Mouse (Mus musculus) kidney, postnatal 10 days (tissue): ENCODE results near the gene Cd177.
A peak's percentile ranks its signal among the peaks of the same experiment; 100 is the strongest.
"Not testable (repeated sequence)": the region's sequence is repeated elsewhere in the genome, so short reads cannot be mapped to it uniquely, and the experiment has no call there.

Experiments
- DNase-seq: peaks from one replicate; pipeline ENCODE4 v3.0.0; 2021; ENCODE audit warnings: mixed read lengths

The Cd177 gene

GRCm38 (mm10) chr7:24760211-24760610, at the start of gene Cd177:
Cd177 (minus strand) TSS chr7:24760311.
- no peak for DNase-seq

- DNase-seq, result no peak
These were observed 48.9 kb upstream of the Cd177 start for GRCm38 (mm10) chr7:24809041-24809440.

GRCm38 (mm10) chr7:24804826-24805225, 44.7 kb upstream of the Cd177 start:
- no peak for DNase-seq

- no peak for DNase-seq
These were observed 42.1 kb upstream of the Cd177 start for GRCm38 (mm10) chr7:24802149-24802767.

GRCm38 (mm10) chr7:24797918-24798317, 37.8 kb upstream of the Cd177 start:
- DNase-seq, result no peak

GRCm38 (mm10) chr7:24776918-24777317, 16.8 kb upstream of the Cd177 start, which contains the start of gene Ceacam10:
Ceacam10 (plus strand) TSS chr7:24777206.
- DNase-seq, result not testable (repeated sequence)

GRCm38 (mm10) chr7:24776145-24776544, 16.0 kb upstream of the Cd177 start:
- no peak for DNase-seq

- DNase-seq, result no peak
These were observed 13.9 kb upstream of the Cd177 start for GRCm38 (mm10) chr7:24773942-24774535.

GRCm38 (mm10) chr7:24771361-24771760, 11.2 kb upstream of the Cd177 start:
- DNase-seq, result no peak

GRCm38 (mm10) chr7:24762574-24762973, 2.5 kb upstream of the Cd177 start:
- DNase-seq, result no peak

- DNase-seq, result no peak
These were observed 1.1 kb upstream of the Cd177 start for GRCm38 (mm10) chr7:24761161-24761560.

GRCm38 (mm10) chr7:24758520-24758919, 1.6 kb downstream of the Cd177 start:
- no peak for DNase-seq

GRCm38 (mm10) chr7:24753476-24753875, 6.6 kb downstream of the Cd177 start:
- no peak for DNase-seq

GRCm38 (mm10) chr7:24751610-24752009, 8.5 kb downstream of the Cd177 start:
- no peak for DNase-seq

- peak; percentile 10 for DNase-seq
These were observed 9.4 kb downstream of the Cd177 start for GRCm38 (mm10) chr7:24750695-24751094.

- peak; percentile 62 for DNase-seq
These were observed 24.0 kb downstream of the Cd177 start for GRCm38 (mm10) chr7:24735970-24736670.

- DNase-seq, result not testable (repeated sequence)
These were observed 33.3 kb downstream of the Cd177 start, which contains the start of gene Gm4763 for GRCm38 (mm10) chr7:24726808-24727207. Gm4763 (minus strand) TSS chr7:24726908.

- no peak for DNase-seq
These were observed 45.1 kb downstream of the Cd177 start for GRCm38 (mm10) chr7:24715039-24715438.

- no peak for DNase-seq
These were observed 51.2 kb downstream of the Cd177 start, which contains the start of gene BC049730 for GRCm38 (mm10) chr7:24708832-24709292. BC049730 (plus strand) TSS chr7:24709242.

- DNase-seq, result not testable (repeated sequence)
These were observed 57.3 kb downstream of the Cd177 start for GRCm38 (mm10) chr7:24702841-24703240.

GRCm38 (mm10) chr7:24697891-24698290, 62.2 kb downstream of the Cd177 start:
- DNase-seq, result not testable (repeated sequence)
